Mouse (Mus musculus) heart, postnatal 0 days (tissue): ENCODE results near the gene Capns2.

Experiments
- CTCF ChIP-seq: IDR thresholded peaks from 2 replicates; pipeline ENCODE4 v1.5.1; 2016; ENCODE audit warnings: antibody characterized with exemption, control low read depth, low read depth
- EP300 ChIP-seq: IDR thresholded peaks from 2 replicates; pipeline ENCODE4 v1.6.1; 2016; ENCODE audit warnings: antibody characterized with exemption, low read depth

DNA sequence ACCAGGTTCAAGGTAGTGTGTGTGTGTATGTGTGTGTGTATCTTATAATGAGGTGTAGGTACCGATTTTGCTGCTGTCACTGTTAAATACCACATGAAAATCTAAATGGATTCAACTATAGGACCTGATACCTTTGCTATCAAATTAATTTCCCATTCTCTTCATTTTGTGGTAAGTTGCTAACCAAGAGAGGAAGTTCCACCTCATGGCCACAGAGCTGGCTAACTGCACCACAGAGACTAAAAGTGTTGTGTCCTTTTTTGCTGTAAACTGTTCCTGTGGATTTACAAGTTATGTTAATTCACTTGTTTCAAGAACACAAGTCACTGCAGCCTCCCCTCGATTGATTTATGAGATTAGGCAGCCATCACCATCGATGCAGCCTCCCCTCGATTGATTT lies 3.4 kb upstream of the Capns2 start:
- TF ChIP-seq CTCF = no peak
- no peak for TF ChIP-seq EP300
